Mouse (Mus musculus) lung, embryonic 16.5 days (tissue): ENCODE measurements around the gene Hnrnpul2. TPM values are rescaled to one million over a fixed set of nuclear protein-coding genes. Genes with fewer than 3 reads are reported as not detected.

ENCODE experiments used
- ATAC-seq: fragments of 200-750 bp; cut with Nextera tagmentation; 2 replicates; pipeline ENCODE4 v1.8.0; 2017; ENCODE audit warnings: low read depth, mild to moderate bottlenecking, moderate library complexity
- H3K27ac ChIP-seq: fragments of 300-500 bp; sonication (generic); 2 replicates; pipeline ENCODE4 v1.5.1; 2014; ENCODE audit warnings: mild to moderate bottlenecking, control low read depth, low read length
- H3K27me3 ChIP-seq: fragments of 300-500 bp; sonication (generic); 2 replicates; pipeline ENCODE4 v1.6.1; 2014; ENCODE audit warnings: low read depth, low read length, mixed read lengths; ENCODE audit not compliant: control insufficient read depth, insufficient read depth
- H3K36me3 ChIP-seq: fragments of 300-500 bp; sonication (generic); 2 replicates; pipeline ENCODE4 v1.6.1; 2014; ENCODE audit warnings: low read length; ENCODE audit not compliant: control insufficient read depth, insufficient read depth
- H3K4me1 ChIP-seq: fragments of 300-500 bp; sonication (generic); replicated peaks from 2 replicates; pipeline ENCODE4 v1.6.1; 2014; ENCODE audit warnings: low read length, mixed read lengths; ENCODE audit not compliant: control insufficient read depth, insufficient read depth
- H3K4me2 ChIP-seq: fragments of 300-500 bp; sonication (generic); 2 replicates; pipeline ENCODE4 v1.6.1; 2014; ENCODE audit warnings: low read depth, low read length, control low read depth
- H3K4me3 ChIP-seq: fragments of 300-500 bp; sonication (generic); 2 replicates; pipeline ENCODE4 v1.5.1; 2014; ENCODE audit warnings: mild to moderate bottlenecking, low read length, control low read depth
- H3K9ac ChIP-seq: fragments of 300-500 bp; sonication (generic); 2 replicates; pipeline ENCODE4 v1.6.1; 2014; ENCODE audit warnings: low read length, control low read depth
- H3K9me3 ChIP-seq: fragments of 300-500 bp; sonication (generic); 2 replicates; pipeline ENCODE4 v1.6.1; 2016; ENCODE audit warnings: low read length; ENCODE audit not compliant: control insufficient read depth
- WGBS: fragments of 180-500 bp; shearing (Covaris S2); extraction: QIAGEN DNeasy Blood & Tissue Kit; methylation state at CpG from one replicate; pipeline ENCODE4 v1.1.7; 2014; 5-methylcytosine and 5-hydroxymethylcytosine counted together
- polyA plus RNA-seq: library from polyadenylated mRNA; unstranded; fragments of >200 nt; fragmentation: Nextera tagmentation; extraction: Ambion mirVana; gene quantifications from 2 replicates; pipeline ENCODE4 v1.2.1, GENCODE M21; 2015

The Hnrnpul2 gene
- 4.4 and 5.0 TPM in 2 replicates for polyA plus RNA-seq

DNA sequence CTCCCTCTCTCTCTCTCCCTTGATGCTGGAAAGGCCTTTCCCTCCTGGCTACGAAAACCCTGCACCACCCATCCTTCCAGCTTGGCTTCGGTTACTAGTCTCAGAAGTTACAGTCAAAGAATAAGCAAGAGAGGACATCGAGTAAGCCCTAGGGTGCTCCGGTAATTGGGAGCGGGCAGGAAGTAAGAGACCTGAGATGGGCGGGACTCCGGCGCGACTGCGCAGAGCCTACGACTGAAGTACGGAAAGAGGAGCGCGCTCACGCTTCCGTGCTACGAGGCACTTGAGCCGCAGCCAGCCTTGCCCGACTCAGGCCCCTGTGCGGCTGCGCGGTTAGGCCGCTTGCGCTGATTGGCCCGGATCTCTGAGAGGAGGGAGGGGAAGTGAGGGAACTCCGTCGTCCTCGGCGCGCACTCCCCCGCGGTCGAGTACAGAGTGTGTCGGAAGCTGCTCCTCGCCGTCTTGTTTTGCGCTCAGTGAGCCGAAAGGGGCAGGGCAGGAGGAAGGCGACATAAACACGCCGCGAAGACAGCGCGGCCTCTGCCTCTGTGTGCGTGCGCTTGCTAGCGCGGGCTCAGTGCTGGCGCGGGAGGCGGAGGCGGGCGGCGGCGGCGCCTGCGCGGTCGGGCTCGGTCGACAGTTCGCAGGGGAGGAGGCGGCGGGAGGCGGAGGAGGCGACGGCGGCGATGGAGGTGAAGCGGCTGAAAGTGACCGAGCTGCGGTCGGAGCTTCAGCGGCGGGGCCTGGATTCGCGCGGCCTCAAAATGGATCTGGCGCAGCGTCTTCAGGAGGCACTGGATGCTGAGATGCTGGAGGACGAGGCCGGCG, at the start of gene Hnrnpul2:
Gene Hnrnpul2, plus strand, starts transcription at position 415 of the 828 bp plus-strand sequence.
- Histone ChIP-seq H3K4me3 (peak within 1 kb of the TSS; percentile 100), H3K9ac (peak within 1 kb of the TSS; percentile 98), H3K4me2 (peak within 1 kb of the TSS; percentile 98), H3K4me1 (peaks cover 28% of the 10 kb centered on the region), H3K27ac (peak within 1 kb of the TSS; percentile 99), H3K36me3 (peaks cover 18% of the 10 kb centered on the region), H3K27me3 (no peaks in the 10 kb centered on the region), H3K9me3 (no peaks in the 10 kb centered on the region)
- peak; percentile 95 for ATAC-seq
- under 1% methylated on average over 82 of the region's 83 CpGs for WGBS

DNA sequence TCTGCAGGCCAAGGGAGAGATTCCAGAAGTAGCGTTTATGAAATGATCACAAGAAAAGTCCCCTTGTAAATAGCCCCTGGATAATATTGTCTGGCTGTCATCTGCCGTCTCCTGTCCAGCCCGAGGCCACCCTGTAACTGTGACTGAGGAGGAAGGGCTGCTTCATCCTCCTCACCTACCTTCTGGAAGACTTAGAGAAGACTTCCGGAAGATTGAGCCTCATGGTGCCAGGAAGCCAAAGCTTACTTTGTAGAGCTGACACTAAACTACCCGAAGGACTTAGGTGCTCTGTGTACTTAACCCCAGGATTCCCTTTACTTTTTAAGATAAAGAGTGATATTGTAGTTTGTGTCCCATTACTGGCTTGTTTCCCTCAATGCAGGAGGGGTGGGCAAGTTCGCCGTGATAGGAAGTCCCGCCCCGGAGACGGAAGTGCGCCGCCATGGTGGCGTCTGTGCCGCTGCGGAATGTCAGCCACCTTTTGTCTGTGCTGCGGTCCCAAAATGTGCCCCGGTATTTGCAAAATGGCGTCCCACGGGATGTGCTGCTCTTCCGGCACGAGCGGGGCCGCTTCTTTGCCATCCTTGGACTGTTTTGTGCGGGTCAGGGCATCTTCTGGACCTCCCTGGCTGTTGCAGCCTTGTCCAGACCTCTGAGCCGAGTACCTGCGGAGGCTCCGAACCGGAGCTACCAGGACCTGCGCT, 49.1 kb upstream of the Hnrnpul2 start, which contains the start of gene Tmem223:
Gene Tmem223, plus strand, starts transcription at position 430 of the 704 bp plus-strand sequence.
- H3K27me3 ChIP-seq, result no peaks in the 10 kb centered on the region
- peaks cover 24% of the 10 kb centered on the region for H3K4me1 ChIP-seq
- H3K9me3 ChIP-seq, result no peaks in the 10 kb centered on the region
- peak; percentile 44; the same call in 1 of the 2 replicates for ATAC-seq
- 12% methylated on average over 29 of the region's 29 CpGs for WGBS
- peak within 1 kb of the TSS; percentile 55 for H3K4me2 ChIP-seq
- peaks cover 47% of the 10 kb centered on the region for H3K36me3 ChIP-seq
- H3K4me3 ChIP-seq, result peak within 1 kb of the TSS; percentile 73
- peak within 1 kb of the TSS; percentile 86 for H3K27ac ChIP-seq
- H3K9ac ChIP-seq, result peak within 1 kb of the TSS; percentile 87

DNA sequence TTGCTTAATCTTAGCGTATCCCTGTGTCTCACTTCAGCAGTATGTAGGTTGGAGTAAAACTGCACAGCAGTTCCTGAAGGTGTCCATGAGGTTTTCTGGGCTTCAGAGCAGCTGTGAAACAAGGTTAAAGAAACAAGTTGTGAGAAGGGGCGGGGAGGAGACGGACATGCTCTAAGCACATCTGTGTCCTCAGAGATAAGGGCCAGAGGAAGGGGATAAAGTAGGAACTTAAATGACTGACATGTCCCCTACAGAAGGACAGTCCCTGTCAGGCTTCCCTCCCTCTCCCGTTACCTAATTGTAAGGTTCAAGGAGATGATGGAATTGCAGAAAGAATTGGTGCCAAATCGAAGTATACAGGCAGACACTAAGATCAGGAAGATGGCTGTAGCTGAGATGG, 46.8 kb upstream of the Hnrnpul2 start:
- H3K4me3 ChIP-seq, result peak overlapping the region; percentile 81
- no peak overlapping the region for H3K27ac ChIP-seq
- peaks cover 26% of the 10 kb centered on the region for H3K4me1 ChIP-seq
- peak overlapping the region; percentile 81 for H3K9ac ChIP-seq
- no peaks in the 10 kb centered on the region for H3K27me3 ChIP-seq
- WGBS, result 69% methylated on average over 5 of the region's 5 CpGs
- peak overlapping the region; percentile 90 for H3K4me2 ChIP-seq
- peaks cover 24% of the 10 kb centered on the region for H3K36me3 ChIP-seq
- H3K9me3 ChIP-seq, result no peaks in the 10 kb centered on the region
- ATAC-seq, result no peak

DNA sequence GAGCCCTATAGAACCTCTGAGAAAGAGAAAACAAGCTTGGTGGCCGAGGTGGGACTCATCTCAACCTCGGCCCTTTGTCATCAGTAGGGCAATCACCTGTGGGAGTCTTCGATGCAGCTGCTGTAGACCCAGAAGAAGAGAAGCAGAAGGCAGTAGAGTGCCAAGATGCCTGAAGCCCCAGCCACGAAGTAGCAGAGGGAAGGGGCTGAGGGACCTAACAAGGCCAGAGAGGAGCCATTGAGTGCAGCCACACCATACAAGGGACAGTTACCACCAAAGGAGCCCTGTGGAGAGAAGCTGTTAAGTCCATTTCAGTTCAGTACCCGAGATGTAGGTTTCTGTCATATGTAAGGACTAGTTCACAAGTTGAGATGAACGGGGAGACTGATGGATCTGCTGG, 46.4 kb upstream of the Hnrnpul2 start:
- Histone ChIP-seq H3K4me2 (peak overlapping the region; percentile 90), H3K27ac (peak overlapping the region; percentile 29; the same call in 1 of the 2 replicates), H3K9ac (peak overlapping the region; percentile 81), H3K27me3 (no peaks in the 10 kb centered on the region), H3K4me1 (peaks cover 26% of the 10 kb centered on the region), H3K9me3 (no peaks in the 10 kb centered on the region), H3K4me3 (peak overlapping the region; percentile 81), H3K36me3 (peaks cover 20% of the 10 kb centered on the region)
- 44% methylated on average over 6 of the region's 6 CpGs for WGBS
- no peak for ATAC-seq

DNA sequence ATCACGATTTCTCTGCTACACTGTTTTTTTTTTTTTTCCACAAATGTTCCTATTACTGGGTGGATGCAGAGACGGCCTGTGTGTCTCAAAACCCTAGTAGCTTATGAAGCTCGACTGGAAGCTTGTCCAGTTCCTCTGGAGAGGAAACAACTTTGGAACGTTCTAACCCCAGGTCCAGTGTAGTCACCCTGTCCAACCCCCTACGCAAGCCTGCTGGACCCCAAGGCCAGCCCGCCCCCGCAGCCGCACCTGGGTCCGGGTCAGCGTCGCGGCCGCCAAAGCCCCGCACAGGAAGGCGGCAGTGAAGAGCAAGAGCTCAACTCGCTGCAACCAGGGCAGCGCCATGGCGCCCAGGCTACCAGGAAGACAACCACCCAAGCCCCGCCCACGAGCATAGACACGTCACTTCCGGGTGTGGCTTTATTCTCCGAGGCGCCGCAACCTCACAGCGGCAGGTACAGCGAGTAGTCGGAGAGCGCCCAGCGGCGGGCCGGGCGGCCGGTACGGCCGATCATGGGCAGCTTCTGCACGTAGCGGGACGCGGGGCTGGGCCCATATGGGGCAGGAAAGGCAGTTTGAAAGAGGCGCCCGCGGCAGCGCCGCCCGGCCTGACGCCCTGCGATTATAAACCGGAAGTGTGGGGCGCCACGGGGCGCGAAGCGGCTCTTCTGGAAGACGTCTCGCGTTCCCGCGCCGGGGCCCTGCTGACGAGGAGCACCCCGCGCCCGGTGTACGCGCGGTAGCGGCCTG, 45.5 kb upstream of the Hnrnpul2 start, which contains the start of gene Tmem179b:
Gene Tmem179b, minus strand, starts transcription at position 382 of the 750 bp plus-strand sequence.
- ATAC-seq, result peak; percentile 95
- peak within 1 kb of the TSS; percentile 81 for H3K9ac ChIP-seq
- H3K9me3 ChIP-seq, result no peaks in the 10 kb centered on the region
- H3K4me1 ChIP-seq, result peaks cover 26% of the 10 kb centered on the region
- peaks cover 13% of the 10 kb centered on the region for H3K36me3 ChIP-seq
- no peaks in the 10 kb centered on the region for H3K27me3 ChIP-seq
- 0% methylated on average over 62 of the region's 68 CpGs for WGBS
- peak within 1 kb of the TSS; percentile 90 for H3K4me2 ChIP-seq
- peak within 1 kb of the TSS; percentile 99 for H3K27ac ChIP-seq
- H3K4me3 ChIP-seq, result peak within 1 kb of the TSS; percentile 81

DNA sequence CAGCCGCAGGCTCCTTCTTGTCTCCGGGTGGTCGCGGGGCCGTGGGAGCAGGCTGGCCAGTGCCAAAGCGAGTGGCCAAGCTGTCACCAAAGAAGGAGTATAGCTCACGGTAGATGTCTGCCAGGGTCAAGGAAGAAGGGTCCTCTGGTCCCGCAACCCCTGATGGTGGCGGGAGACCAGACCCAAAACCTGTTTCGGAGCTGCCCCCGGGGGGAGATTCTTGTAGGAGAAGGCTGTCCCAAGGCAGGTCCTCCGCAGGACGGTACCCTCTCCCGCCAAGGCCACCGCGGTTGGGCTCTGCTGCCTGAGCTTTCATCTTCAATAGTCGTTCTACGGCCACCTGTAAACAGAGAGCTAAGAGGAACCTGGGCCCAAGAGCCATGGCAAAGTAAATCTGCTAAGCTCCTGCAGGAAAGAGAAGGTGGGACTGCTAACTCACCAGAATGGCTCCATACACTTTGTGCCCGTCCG, 44.8 kb upstream of the Hnrnpul2 start:
- ATAC-seq, result no peak

DNA sequence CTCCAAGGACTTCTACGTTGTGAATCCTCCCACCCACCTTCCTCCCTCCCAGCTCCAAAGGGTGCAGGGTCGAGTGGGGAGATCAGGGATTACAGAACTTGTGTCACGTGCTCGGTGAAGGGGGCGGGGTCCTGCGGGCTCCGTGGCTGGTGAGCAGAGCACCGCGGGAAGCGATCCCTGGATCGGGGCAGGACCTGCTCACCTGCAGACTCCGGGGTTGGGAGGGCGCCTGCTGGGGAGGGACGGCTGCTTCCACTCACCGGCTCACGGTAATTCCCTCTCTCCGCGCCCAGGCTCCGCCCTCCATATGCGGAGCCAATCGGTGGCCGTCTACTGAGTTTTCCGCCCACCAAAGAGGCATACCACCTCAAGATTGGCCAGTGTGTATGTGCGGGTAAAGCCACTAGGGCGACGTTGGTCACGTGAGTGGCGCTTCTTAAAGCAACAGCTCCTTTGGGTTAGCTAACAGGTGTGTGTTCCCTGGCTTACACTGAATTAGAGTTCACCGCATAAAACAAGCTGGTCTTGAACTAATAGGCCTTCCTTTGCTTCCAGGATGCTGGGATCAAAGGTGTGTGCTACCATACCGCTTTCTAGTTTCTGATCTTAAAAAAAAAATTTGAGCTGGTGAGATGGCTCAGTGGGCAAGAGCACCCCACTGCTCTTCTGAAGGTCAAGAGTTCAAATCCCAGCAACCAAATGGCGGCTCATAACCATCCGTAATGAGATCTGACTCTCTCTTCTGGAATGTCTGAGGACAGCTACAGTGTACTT, 33.6 kb upstream of the Hnrnpul2 start, which contains the start of gene Taf6l:
Gene Taf6l, minus strand, starts transcription at position 410 of the 774 bp plus-strand sequence.
- H3K36me3 ChIP-seq, result peaks cover 5% of the 10 kb centered on the region
- H3K9ac ChIP-seq, result peak within 1 kb of the TSS; percentile 85
- under 1% methylated on average over 32 of the region's 32 CpGs for WGBS
- no peaks in the 10 kb centered on the region for H3K27me3 ChIP-seq
- H3K4me2 ChIP-seq, result peak within 1 kb of the TSS; percentile 72
- ATAC-seq, result peak; percentile 99
- H3K9me3 ChIP-seq, result no peaks in the 10 kb centered on the region
- H3K27ac ChIP-seq, result peak within 1 kb of the TSS; percentile 82
- H3K4me3 ChIP-seq, result peak within 1 kb of the TSS; percentile 79
- peaks cover 10% of the 10 kb centered on the region for H3K4me1 ChIP-seq

More for the DNA sequence above, 44.8 kb upstream of the Hnrnpul2 start:
- H3K4me2 ChIP-seq, result peak overlapping the region; percentile 90
- peaks cover 26% of the 10 kb centered on the region for H3K4me1 ChIP-seq
- H3K9me3 ChIP-seq, result no peaks in the 10 kb centered on the region
- H3K9ac ChIP-seq, result peak overlapping the region; percentile 81
- peak overlapping the region; percentile 99 for H3K27ac ChIP-seq
- H3K4me3 ChIP-seq, result peak overlapping the region; percentile 81
- peaks cover 9% of the 10 kb centered on the region; the same call in 1 of the 2 replicates for H3K36me3 ChIP-seq
- no peaks in the 10 kb centered on the region for H3K27me3 ChIP-seq
- 4% methylated on average over 20 of the region's 20 CpGs for WGBS

DNA sequence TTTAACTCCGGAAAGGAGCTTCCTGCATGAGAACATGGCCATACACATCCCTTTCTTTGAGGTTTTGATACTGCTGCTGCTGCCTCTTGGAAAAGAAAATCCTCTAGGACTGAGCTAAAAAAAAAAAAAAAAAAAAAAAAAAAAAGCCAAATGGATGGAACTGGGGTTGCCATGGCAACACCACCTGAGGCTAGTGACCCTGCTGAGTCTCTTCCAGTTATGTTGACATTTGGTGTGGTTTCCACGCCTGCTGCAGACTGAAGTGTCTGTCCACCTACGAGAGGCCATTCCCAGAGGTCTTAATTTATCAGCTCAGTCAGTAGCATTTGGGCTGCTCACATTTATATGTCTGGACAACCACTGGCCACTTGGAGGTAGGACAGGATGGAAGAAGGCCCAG, 31.3 kb upstream of the Hnrnpul2 start:
- H3K27me3 ChIP-seq, result no peaks in the 10 kb centered on the region
- H3K36me3 ChIP-seq, result peaks cover 15% of the 10 kb centered on the region
- 9% methylated on average over 3 of the region's 3 CpGs for WGBS
- H3K4me2 ChIP-seq, result no peak overlapping the region
- H3K9ac ChIP-seq, result no peak overlapping the region
- H3K4me3 ChIP-seq, result no peak overlapping the region
- peaks cover 10% of the 10 kb centered on the region for H3K4me1 ChIP-seq
- no peak for ATAC-seq
- no peak overlapping the region for H3K27ac ChIP-seq
- no peaks in the 10 kb centered on the region for H3K9me3 ChIP-seq
